Mouse (Mus musculus) brain, adult 2 months (tissue): ENCODE data around the gene Fbxo24.

Source experiments
- DNase-seq: peaks from one replicate; pipeline ENCODE4 v3.0.0; 2011; ENCODE audit warnings: low read depth, low spot score

Gene Fbxo24

GRCm38 (mm10) chr5:137628498-137629305, at the start of gene Fbxo24, which contains the start of the genes Lrch4 and Gm20605:
TSS of gene Fbxo24 (minus strand) at chr5:137629002.
TSS of gene Lrch4 (plus strand) at chr5:137629121.
TSS of gene Gm20605 (plus strand) at chr5:137629175.
- DNase-seq: peak; percentile 100

- DNase-seq: peak; percentile 56
Observed at GRCm38 (mm10) chr5:137677859-137678258, 49.1 kb upstream of the Fbxo24 start.

GRCm38 (mm10) chr5:137674786-137675185, 46.0 kb upstream of the Fbxo24 start:
- DNase-seq: no peak

- no peak for DNase-seq
Observed at GRCm38 (mm10) chr5:137673015-137673414, 44.2 kb upstream of the Fbxo24 start.

- DNase-seq: no peak
Observed at GRCm38 (mm10) chr5:137672361-137672760, 43.6 kb upstream of the Fbxo24 start.

- peak; percentile 87 for DNase-seq
Observed at GRCm38 (mm10) chr5:137671443-137672240, 42.8 kb upstream of the Fbxo24 start.

GRCm38 (mm10) chr5:137670240-137670639, 41.4 kb upstream of the Fbxo24 start:
- no peak for DNase-seq

- no peak for DNase-seq
Observed at GRCm38 (mm10) chr5:137668971-137669370, 40.2 kb upstream of the Fbxo24 start.

GRCm38 (mm10) chr5:137663057-137663456, 34.3 kb upstream of the Fbxo24 start:
- no peak for DNase-seq

- DNase-seq: peak; percentile 63
Observed at GRCm38 (mm10) chr5:137660064-137660688, 31.4 kb upstream of the Fbxo24 start.

- peak; percentile 90 for DNase-seq
Observed at GRCm38 (mm10) chr5:137656977-137657376, 28.2 kb upstream of the Fbxo24 start.

- no peak for DNase-seq
Observed at GRCm38 (mm10) chr5:137654746-137655145, 25.9 kb upstream of the Fbxo24 start.

GRCm38 (mm10) chr5:137653366-137653765, 24.6 kb upstream of the Fbxo24 start:
- no peak for DNase-seq

GRCm38 (mm10) chr5:137652474-137652873, 23.7 kb upstream of the Fbxo24 start:
- peak; percentile 92 for DNase-seq

- no peak for DNase-seq
Observed at GRCm38 (mm10) chr5:137649669-137650571, 21.1 kb upstream of the Fbxo24 start.

- DNase-seq: no peak
Observed at GRCm38 (mm10) chr5:137649251-137649650, 20.4 kb upstream of the Fbxo24 start.

- peak; percentile 70 for DNase-seq
Observed at GRCm38 (mm10) chr5:137647827-137648601, 19.2 kb upstream of the Fbxo24 start.

- DNase-seq: no peak
Observed at GRCm38 (mm10) chr5:137645652-137646091, 16.9 kb upstream of the Fbxo24 start, which contains the start of gene Irs3. TSS of gene Irs3 (minus strand) at chr5:137645714.

GRCm38 (mm10) chr5:137645091-137645651, 16.4 kb upstream of the Fbxo24 start:
- no peak for DNase-seq

GRCm38 (mm10) chr5:137644484-137644883, 15.7 kb upstream of the Fbxo24 start:
- DNase-seq: no peak
